8 mouse cellular contexts compared by ENCODE assay signal in genomic region chr11:98027785-98028184, GRCm38 (mm10). TPM values are rescaled to one million over a fixed set of nuclear protein-coding genes. Genes with fewer than 3 reads are reported as not detected.
DNase-seq lines count a peak whose midpoint lies in the region; ATAC-seq and TF ChIP-seq lines count a peak whose summit lies in the region.

No protein-coding gene starts in this region.

- intact Hi-C loops in left cerebral cortex, postnatal 25 days (cut with DNase I): loop anchor here (5.0 kb wide), 1 partner anchor 120 kb away; no protein-coding TSS in a partner anchor

- H3K9ac ChIP-seq in kidney, embryonic 16.5 days (replicated peaks; ENCODE audit: low read length): peak overlapping the region; percentile 100
- H3K9ac ChIP-seq in embryonic facial prominence, embryonic 11.5 days (replicated peaks; ENCODE audit: low read length): peak overlapping the region; percentile 99
- H3K9ac ChIP-seq in hindbrain, postnatal 0 days (replicated peaks; ENCODE audit: low read length): peak overlapping the region; percentile 99
- H3K9ac ChIP-seq in midbrain, postnatal 0 days (replicated peaks; ENCODE audit: low read length, poor library complexity, severe bottlenecking): peak overlapping the region; percentile 97

- no peaks in the 10 kb centered on the region for H3K9me3 ChIP-seq in kidney, embryonic 16.5 days (ENCODE audit: low read length)
- no peaks in the 10 kb centered on the region for H3K9me3 ChIP-seq in embryonic facial prominence, embryonic 11.5 days (replicated peaks; ENCODE audit: control insufficient read depth, low read length)
- no peaks in the 10 kb centered on the region for H3K9me3 ChIP-seq in hindbrain, postnatal 0 days (ENCODE audit: low read length)
- no peaks in the 10 kb centered on the region for H3K9me3 ChIP-seq in midbrain, postnatal 0 days (ENCODE audit: low read length)

- peak overlapping the region; percentile 100 for H3K4me3 ChIP-seq in kidney, embryonic 16.5 days (ENCODE audit: low read length)
- peak overlapping the region; percentile 99 for H3K4me3 ChIP-seq in embryonic facial prominence, embryonic 11.5 days (ENCODE audit: low read depth, low read length)
- peak overlapping the region; percentile 98 for H3K4me3 ChIP-seq in hindbrain, postnatal 0 days (ENCODE audit: low read length)
- peak overlapping the region; percentile 93 for H3K4me3 ChIP-seq in midbrain, postnatal 0 days (ENCODE audit: low read depth, low read length)

- 19% methylated on average over 7 of the region's 7 CpGs for WGBS in kidney, embryonic 16.5 days
- WGBS in embryonic facial prominence, embryonic 11.5 days: 26% methylated on average over 7 of the region's 7 CpGs
- WGBS in hindbrain, postnatal 0 days: 23% methylated on average over 7 of the region's 7 CpGs
- WGBS in midbrain, postnatal 0 days: 23% methylated on average over 7 of the region's 7 CpGs

- peaks cover 33% of the 10 kb centered on the region for H3K36me3 ChIP-seq in kidney, embryonic 16.5 days (ENCODE audit: insufficient read depth, low read length)
- peaks cover 9% of the 10 kb centered on the region for H3K36me3 ChIP-seq in embryonic facial prominence, embryonic 11.5 days (replicated peaks; ENCODE audit: control insufficient read depth, insufficient read depth, low read depth, low read length)
- H3K36me3 ChIP-seq in hindbrain, postnatal 0 days (ENCODE audit: insufficient read depth, low read length): peaks cover 25% of the 10 kb centered on the region; the same call in 1 of the 2 replicates
- H3K36me3 ChIP-seq in midbrain, postnatal 0 days (ENCODE audit: insufficient read depth, low read length): peaks cover 23% of the 10 kb centered on the region

- peaks cover 31% of the 10 kb centered on the region for H3K4me1 ChIP-seq in kidney, embryonic 16.5 days (ENCODE audit: insufficient read depth, low read length)
- peaks cover 3% of the 10 kb centered on the region; the same call in 1 of the 2 replicates for H3K4me1 ChIP-seq in embryonic facial prominence, embryonic 11.5 days (ENCODE audit: control insufficient read depth, insufficient read depth, low read length)
- H3K4me1 ChIP-seq in hindbrain, postnatal 0 days (ENCODE audit: insufficient read depth, low read length): peaks cover 18% of the 10 kb centered on the region
- H3K4me1 ChIP-seq in midbrain, postnatal 0 days (ENCODE audit: insufficient read depth, low read length): peaks cover 4% of the 10 kb centered on the region; the same call in 1 of the 2 replicates

- no peak for TF ChIP-seq CTCF in hindbrain, postnatal 0 days (IDR thresholded peaks at IDR 0.05; ENCODE audit: low read depth)
- TF ChIP-seq CTCF in midbrain, postnatal 0 days (IDR thresholded peaks at IDR 0.05): no peak

- no peak for ATAC-seq in kidney, embryonic 16.5 days (ENCODE audit: low FRiP score, low TSS enrichment)
- ATAC-seq in embryonic facial prominence, embryonic 11.5 days (replicated peaks; ENCODE audit: insufficient number of reproducible peaks, low FRiP score, low TSS enrichment, low read depth): no peak
- no peak for ATAC-seq in hindbrain, postnatal 0 days
- no peak for ATAC-seq in midbrain, postnatal 0 days (ENCODE audit: low FRiP score)
- ATAC-seq in granulocyte monocyte progenitor cell, adult 5-6 weeks (replicated peaks; ENCODE audit: poor library complexity, severe bottlenecking): no peak

- peak overlapping the region; percentile 82 for H3K4me2 ChIP-seq in kidney, embryonic 16.5 days (replicated peaks; ENCODE audit: low read depth, low read length)
- H3K4me2 ChIP-seq in embryonic facial prominence, embryonic 11.5 days (ENCODE audit: low read depth, low read length): peak overlapping the region; percentile 74
- H3K4me2 ChIP-seq in hindbrain, postnatal 0 days (ENCODE audit: low read depth, low read length): peak overlapping the region; percentile 81
- H3K4me2 ChIP-seq in midbrain, postnatal 0 days (ENCODE audit: low read depth, low read length, poor library complexity, severe bottlenecking): peak overlapping the region; percentile 84

- no peak for DNase-seq in kidney, postnatal 36 days
- DNase-seq in embryonic facial prominence, embryonic 11.5 days (ENCODE audit: low spot score): no peak
- no peak for DNase-seq in hindbrain, postnatal 0 days (ENCODE audit: low spot score)
- no peak for DNase-seq in midbrain, postnatal 0 days (ENCODE audit: low spot score)
- DNase-seq in T-cell, adult 2 months (ENCODE audit: low spot score): no peak
- no peak for DNase-seq in left cerebral cortex, postnatal 25 days (ENCODE audit: low spot score in 2 of 2)

- no peak overlapping the region for H3K27ac ChIP-seq in kidney, embryonic 16.5 days (ENCODE audit: low read length)
- no peak overlapping the region for H3K27ac ChIP-seq in embryonic facial prominence, embryonic 11.5 days (replicated peaks; ENCODE audit: low read depth, low read length)
- 0 out of 2 replicates have a peak overlapping the region, but pooled peaks have one; percentile 95 for H3K27ac ChIP-seq in hindbrain, postnatal 0 days
- H3K27ac ChIP-seq in midbrain, postnatal 0 days (ENCODE audit: low read depth, low read length): no peak overlapping the region

- no peaks in the 10 kb centered on the region for H3K27me3 ChIP-seq in kidney, embryonic 16.5 days (ENCODE audit: insufficient read depth, low read length)
- H3K27me3 ChIP-seq in embryonic facial prominence, embryonic 11.5 days (ENCODE audit: control insufficient read depth, insufficient read depth, low read length): no peaks in the 10 kb centered on the region
- no peaks in the 10 kb centered on the region for H3K27me3 ChIP-seq in hindbrain, postnatal 0 days (ENCODE audit: insufficient read depth, low read length)
- no peaks in the 10 kb centered on the region for H3K27me3 ChIP-seq in midbrain, postnatal 0 days (ENCODE audit: insufficient read depth, low read length)

RNA-seq across cellular contexts. Expression of gene Rpl19, which starts 1.3 kb away (rescaled TPM):
- 950 and 1,086 TPM in 2 replicates for polyA plus RNA-seq in kidney, embryonic 16.5 days (2015; fragmentation: Nextera tagmentation; extraction: Ambion mirVana)
- polyA plus RNA-seq in embryonic facial prominence, embryonic 11.5 days (2014; fragmentation: Nextera tagmentation; extraction: Ambion mirVana): 1,089 and 1,111 TPM in 2 replicates
- 462 and 515 TPM in 2 replicates for total RNA-seq in hindbrain, postnatal 0 days (2014; rRNA removed)
- polyA plus RNA-seq in hindbrain, postnatal 0 days (2015; fragmentation: Nextera tagmentation; extraction: Ambion mirVana): 650 and 673 TPM in 2 replicates
- 597 and 686 TPM in 2 replicates for total RNA-seq in midbrain, postnatal 0 days (2014; rRNA removed)
- polyA plus RNA-seq in midbrain, postnatal 0 days (2015; fragmentation: Nextera tagmentation; extraction: Ambion mirVana): 591 and 620 TPM in 2 replicates
- 3,567 and 3,801 TPM in 2 replicates for total RNA-seq in granulocyte monocyte progenitor cell, adult 5-6 weeks (2014; fragmentation: Nextera tagmentation)
- total RNA-seq in granulocyte monocyte progenitor cell, adult 5-6 weeks (2017): 1,586 and 1,858 TPM in 2 replicates
- total RNA-seq in left cerebral cortex, postnatal 25 days (2021): 100 to 1,000 TPM; 560 to 589 TPM

RNA-seq across cellular contexts. Expression of gene Cacnb1, which starts 5.0 kb away (rescaled TPM):
- 12.8 TPM in 2 replicates for polyA plus RNA-seq in kidney, embryonic 16.5 days (2015; fragmentation: Nextera tagmentation; extraction: Ambion mirVana)
- 6.5 and 6.6 TPM in 2 replicates for polyA plus RNA-seq in embryonic facial prominence, embryonic 11.5 days (2014; fragmentation: Nextera tagmentation; extraction: Ambion mirVana)
- 83.4 and 84.4 TPM in 2 replicates for total RNA-seq in hindbrain, postnatal 0 days (2014; rRNA removed)
- 43.1 and 51.0 TPM in 2 replicates for polyA plus RNA-seq in hindbrain, postnatal 0 days (2015; fragmentation: Nextera tagmentation; extraction: Ambion mirVana)
- total RNA-seq in midbrain, postnatal 0 days (2014; rRNA removed): 89.1 and 96.4 TPM in 2 replicates
- 61.1 and 63.2 TPM in 2 replicates for polyA plus RNA-seq in midbrain, postnatal 0 days (2015; fragmentation: Nextera tagmentation; extraction: Ambion mirVana)
- 0.71 and 4.5 TPM in 2 replicates for total RNA-seq in granulocyte monocyte progenitor cell, adult 5-6 weeks (2014; fragmentation: Nextera tagmentation)
- total RNA-seq in granulocyte monocyte progenitor cell, adult 5-6 weeks (2017): 0.56 and 0.77 TPM in 2 replicates
- 100 to 1,000 TPM; 155 to 167 TPM for total RNA-seq in left cerebral cortex, postnatal 25 days (2021)

RNA-seq across cellular contexts. Expression of gene Stac2, which starts 25.5 kb away (rescaled TPM):
- 3.3 and 4.0 TPM in 2 replicates for polyA plus RNA-seq in kidney, embryonic 16.5 days (2015; fragmentation: Nextera tagmentation; extraction: Ambion mirVana)
- 0.18 and 0.69 TPM in 2 replicates for polyA plus RNA-seq in embryonic facial prominence, embryonic 11.5 days (2014; fragmentation: Nextera tagmentation; extraction: Ambion mirVana)
- total RNA-seq in hindbrain, postnatal 0 days (2014; rRNA removed): 4.4 and 6.9 TPM in 2 replicates
- 5.8 and 6.1 TPM in 2 replicates for polyA plus RNA-seq in hindbrain, postnatal 0 days (2015; fragmentation: Nextera tagmentation; extraction: Ambion mirVana)
- 4.4 and 8.3 TPM in 2 replicates for total RNA-seq in midbrain, postnatal 0 days (2014; rRNA removed)
- polyA plus RNA-seq in midbrain, postnatal 0 days (2015; fragmentation: Nextera tagmentation; extraction: Ambion mirVana): 3.5 and 4.1 TPM in 2 replicates
- total RNA-seq in granulocyte monocyte progenitor cell, adult 5-6 weeks (2014; fragmentation: Nextera tagmentation): not detected in 2 replicates
- total RNA-seq in granulocyte monocyte progenitor cell, adult 5-6 weeks (2017): not detected in 2 replicates
- total RNA-seq in left cerebral cortex, postnatal 25 days (2021): 10 to 100 TPM; 63.4 to 76.9 TPM

RNA-seq across cellular contexts. Expression of gene Arl5c, which starts 31.8 kb away (rescaled TPM):
- 7.3 and 7.4 TPM in 2 replicates for polyA plus RNA-seq in kidney, embryonic 16.5 days (2015; fragmentation: Nextera tagmentation; extraction: Ambion mirVana)
- polyA plus RNA-seq in embryonic facial prominence, embryonic 11.5 days (2014; fragmentation: Nextera tagmentation; extraction: Ambion mirVana): 4.6 and 5.7 TPM in 2 replicates
- total RNA-seq in hindbrain, postnatal 0 days (2014; rRNA removed): 2.0 and 2.6 TPM in 2 replicates
- 3.6 and 4.8 TPM in 2 replicates for polyA plus RNA-seq in hindbrain, postnatal 0 days (2015; fragmentation: Nextera tagmentation; extraction: Ambion mirVana)
- 1.1 and 2.9 TPM in 2 replicates for total RNA-seq in midbrain, postnatal 0 days (2014; rRNA removed)
- polyA plus RNA-seq in midbrain, postnatal 0 days (2015; fragmentation: Nextera tagmentation; extraction: Ambion mirVana): 2.9 and 4.5 TPM in 2 replicates
- total RNA-seq in granulocyte monocyte progenitor cell, adult 5-6 weeks (2014; fragmentation: Nextera tagmentation): 11.0 and 15.7 TPM in 2 replicates
- 2.9 and 6.1 TPM in 2 replicates for total RNA-seq in granulocyte monocyte progenitor cell, adult 5-6 weeks (2017)
- 1 to 10 TPM in 1 of 2 experiments, under 1 TPM in 1; 0.89 to 1.7 TPM for total RNA-seq in left cerebral cortex, postnatal 25 days (2021)

RNA-seq across cellular contexts. Expression of gene Plxdc1, which starts 41.5 kb away (rescaled TPM):
- 1.8 and 2.3 TPM in 2 replicates for polyA plus RNA-seq in kidney, embryonic 16.5 days (2015; fragmentation: Nextera tagmentation; extraction: Ambion mirVana)
- 0.11 and 0.17 TPM in 2 replicates for polyA plus RNA-seq in embryonic facial prominence, embryonic 11.5 days (2014; fragmentation: Nextera tagmentation; extraction: Ambion mirVana)
- 1.5 and 3.8 TPM in 2 replicates for total RNA-seq in hindbrain, postnatal 0 days (2014; rRNA removed)
- 4.2 and 4.6 TPM in 2 replicates for polyA plus RNA-seq in hindbrain, postnatal 0 days (2015; fragmentation: Nextera tagmentation; extraction: Ambion mirVana)
- total RNA-seq in midbrain, postnatal 0 days (2014; rRNA removed): 2.4 and 3.1 TPM in 2 replicates
- polyA plus RNA-seq in midbrain, postnatal 0 days (2015; fragmentation: Nextera tagmentation; extraction: Ambion mirVana): 4.9 and 5.6 TPM in 2 replicates
- 3.1 and 3.2 TPM in 2 replicates for total RNA-seq in granulocyte monocyte progenitor cell, adult 5-6 weeks (2014; fragmentation: Nextera tagmentation)
- total RNA-seq in granulocyte monocyte progenitor cell, adult 5-6 weeks (2017): 1.6 and 3.9 TPM in 2 replicates
- total RNA-seq in left cerebral cortex, postnatal 25 days (2021): 10 to 100 TPM; 22.0 to 22.4 TPM

Comparison
In these comparisons a context has a peak if more than half of its experiments do, and no peak if none do; other contexts are left out.
1. RNA of gene Cacnb1, which starts 5.0 kb away (total RNA-seq): 155 to 167 TPM in left cerebral cortex, postnatal 25 days, 89.1 to 96.4 TPM in midbrain, postnatal 0 days and 83.4 to 84.4 TPM in hindbrain, postnatal 0 days; 0.56 to 4.5 TPM in granulocyte monocyte progenitor cell, adult 5-6 weeks; every median in the first group is over 10 times any median in the second.
2. Peak in every context shown above with its lines, with median percentiles within 50 percentile points of each other: H3K4me2 ChIP-seq, H3K4me3 ChIP-seq and H3K9ac ChIP-seq.